Mouse (Mus musculus) MEL (cell line): ENCODE measurements at regions not wholly inside any gene's neighbourhood (a gene's known extent, or its start where the extent isn't known, plus 50 kb on each side); places are given as distances from the start of the nearest gene placed in this dataset.

ENCODE experiments used
- MAZ ChIP-seq: IDR thresholded peaks from 2 replicates; pipeline ENCODE4 v1.6.1; 2012; ENCODE audit warnings: low read depth, mild to moderate bottlenecking, inconsistent platforms, low read length, improper control_type of control experiment
- TBP ChIP-seq: IDR thresholded peaks from 2 replicates; pipeline ENCODE4 v1.8.0; 2011; ENCODE audit warnings: low read depth, low read length, improper control_type of control experiment

DNA sequence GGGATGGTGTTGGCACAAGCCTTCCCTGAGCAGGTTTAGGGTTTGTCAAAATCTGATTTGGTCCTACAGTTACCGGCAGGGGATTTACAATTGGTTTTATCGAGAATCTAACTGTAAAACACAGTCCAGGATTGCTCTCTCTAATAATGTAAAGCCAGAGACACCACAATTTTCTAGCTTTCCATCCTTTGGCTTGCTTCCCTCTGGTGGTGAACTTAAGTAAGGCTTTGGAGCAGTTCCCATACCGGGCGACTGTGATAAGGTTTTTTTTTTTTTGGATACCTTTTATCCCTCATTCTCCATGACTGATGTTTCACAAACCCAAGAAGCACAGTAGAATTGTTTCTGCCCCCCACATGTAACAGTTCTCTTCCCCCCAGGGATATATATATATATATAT, 195.3 kb downstream of the Tex13c3 start:
- TF ChIP-seq TBP (no peak), MAZ (no peak)
